Mouse (Mus musculus) heart, adult 8-10 months (tissue): Measurements from ENCODE around the gene Macf1. TPM values are rescaled to one million over a fixed set of nuclear protein-coding genes. Genes with fewer than 3 reads are reported as not detected.

ENCODE experiments used
- DNase-seq: peaks from one replicate; pipeline ENCODE4 v3.0.0; 2022; ENCODE audit warnings: low spot score
- total RNA-seq, 4 experiments: library from RNA; stranded (reverse); gene quantifications; 2 replicates each; pipeline ENCODE4 v1.2.4; 2022

The Macf1 gene
- 100 to 1,000 TPM; 223 to 243 (median 241) TPM for total RNA-seq

GRCm38 (mm10) chr4:123684260-123684659 lies at the start of gene Macf1:
Gene Macf1 (minus strand): TSS chr4:123684360.
- DNase-seq, result no peak

GRCm38 (mm10) chr4:123733532-123733931 lies 49.4 kb upstream of the Macf1 start:
- no peak for DNase-seq

- no peak for DNase-seq
Measured at GRCm38 (mm10) chr4:123732921-123733320, 48.8 kb upstream of the Macf1 start.

- no peak for DNase-seq
Measured at GRCm38 (mm10) chr4:123732163-123732910, 48.2 kb upstream of the Macf1 start.

DNA sequence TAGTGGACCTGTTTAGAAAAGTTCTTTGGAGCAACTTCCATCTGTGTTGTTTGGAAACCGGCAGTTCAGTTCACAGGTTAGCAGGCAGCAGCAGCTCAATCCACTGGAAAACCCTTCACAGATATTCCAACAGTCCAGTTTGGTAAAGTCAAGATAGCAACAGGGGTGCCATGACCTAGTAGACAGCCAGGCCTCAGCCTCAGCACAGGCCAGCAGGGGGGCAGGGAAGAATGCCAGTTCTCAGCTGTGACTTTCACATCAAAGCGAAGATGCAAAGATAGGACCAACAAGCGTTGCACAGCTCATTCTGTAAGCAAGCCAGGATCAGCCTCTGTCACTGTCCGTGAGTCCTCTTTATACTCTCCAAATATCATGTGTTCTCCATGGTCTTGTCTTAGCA lies 37.6 kb upstream of the Macf1 start:
- DNase-seq, result no peak

DNA sequence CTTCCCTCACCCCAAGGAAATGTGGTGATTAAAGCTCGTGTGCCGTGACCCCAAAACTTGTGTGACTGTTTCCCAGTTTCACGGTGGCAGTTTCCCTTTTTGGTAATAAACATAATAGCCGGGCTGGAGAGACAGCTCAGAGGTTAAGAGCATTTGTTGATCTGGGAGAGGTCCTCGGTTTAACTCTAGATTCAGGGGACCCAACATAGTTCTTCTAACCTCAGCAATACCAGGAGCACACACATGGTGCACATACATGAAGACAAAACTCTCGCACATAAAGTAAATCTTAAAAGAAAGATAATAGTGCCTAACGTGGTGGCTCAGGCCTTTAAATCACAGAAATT lies 34.2 kb upstream of the Macf1 start:
- DNase-seq, result no peak

DNA sequence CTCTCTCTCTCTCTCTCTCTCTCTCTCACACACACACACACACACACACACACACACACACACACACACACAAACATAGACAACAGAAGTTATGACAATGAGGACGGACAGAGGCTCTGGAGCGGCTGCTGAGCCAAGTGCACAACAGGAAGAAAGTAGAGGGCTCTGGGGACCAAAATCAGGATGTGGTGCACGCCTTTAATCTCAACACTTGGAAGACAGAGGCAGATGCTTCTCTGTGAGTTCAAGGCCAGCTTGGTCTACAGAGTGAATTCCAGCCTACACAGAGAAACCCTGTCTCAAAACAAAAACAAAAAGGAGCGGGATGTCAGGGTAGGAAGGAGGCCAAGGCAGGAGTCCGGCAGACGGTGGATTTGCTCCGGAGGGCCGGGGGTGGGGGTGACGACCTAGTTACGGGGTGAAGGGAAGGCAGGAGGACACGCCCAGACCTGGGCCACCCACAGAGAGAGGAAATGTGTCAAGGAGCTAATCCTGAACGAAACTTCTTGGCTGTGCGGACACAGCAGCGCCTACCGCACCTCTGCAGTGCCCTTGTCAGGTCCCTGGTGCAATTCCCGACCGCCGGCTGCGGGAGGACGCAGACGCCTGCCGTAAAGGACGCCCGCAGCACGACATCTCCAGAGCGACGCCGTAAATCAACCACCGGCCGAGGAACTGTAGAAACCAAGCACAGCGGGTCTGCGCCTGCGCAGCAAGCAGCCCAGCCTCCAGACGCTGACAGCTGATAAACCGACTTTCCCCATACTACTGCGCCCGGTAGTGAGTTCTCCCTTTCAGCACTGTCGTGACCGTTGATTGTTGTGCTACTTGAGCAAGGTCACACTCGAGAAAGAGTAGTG lies 33.6 kb upstream of the Macf1 start, which contains the start of gene Ndufs5:
TSS of gene Ndufs5 (minus strand) at position 629 of the 860 bp plus-strand sequence.
- peak; percentile 95 for DNase-seq

DNA sequence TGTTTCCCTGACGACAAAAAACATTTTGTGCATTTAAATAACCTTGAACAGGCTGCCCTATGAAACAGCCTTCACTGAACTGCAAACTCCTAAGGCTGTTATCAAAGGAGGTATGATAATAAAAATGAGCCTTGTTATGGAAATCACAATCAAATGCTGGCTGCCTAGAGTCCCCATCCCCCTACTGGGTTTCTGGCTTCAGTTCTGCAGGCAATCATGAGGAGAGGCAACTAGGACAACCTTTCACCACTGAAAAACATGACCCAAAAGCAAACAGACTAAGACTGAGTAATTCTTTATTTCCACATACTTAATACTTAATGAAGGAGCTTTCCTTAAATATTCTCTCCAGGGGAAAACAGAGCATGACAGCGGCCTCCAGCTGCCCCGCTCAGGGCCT lies 28.3 kb upstream of the Macf1 start:
- no peak for DNase-seq

GRCm38 (mm10) chr4:123707340-123707739 lies 23.2 kb upstream of the Macf1 start:
- no peak for DNase-seq

GRCm38 (mm10) chr4:123705340-123705739 lies 21.2 kb upstream of the Macf1 start:
- no peak for DNase-seq

DNA sequence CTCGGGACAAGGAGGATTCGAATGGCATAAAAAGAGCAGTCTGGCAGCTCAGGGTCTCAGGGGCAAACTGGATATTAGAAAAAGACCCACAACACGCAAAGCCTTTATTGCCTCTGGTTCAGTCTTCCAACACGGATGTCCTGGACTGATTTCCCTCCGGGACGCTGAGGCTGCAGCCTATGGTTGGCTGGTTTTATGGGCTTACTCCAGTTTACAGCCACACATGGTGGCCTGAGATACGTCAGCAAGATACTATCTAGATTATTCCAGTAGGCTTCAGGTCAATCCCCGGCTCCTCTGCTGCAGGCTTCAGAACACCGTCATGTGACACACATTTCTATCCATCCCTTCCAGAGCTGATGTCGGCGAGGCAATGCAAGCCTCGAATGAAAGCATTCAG lies 9.2 kb upstream of the Macf1 start:
- DNase-seq, result no peak

DNA sequence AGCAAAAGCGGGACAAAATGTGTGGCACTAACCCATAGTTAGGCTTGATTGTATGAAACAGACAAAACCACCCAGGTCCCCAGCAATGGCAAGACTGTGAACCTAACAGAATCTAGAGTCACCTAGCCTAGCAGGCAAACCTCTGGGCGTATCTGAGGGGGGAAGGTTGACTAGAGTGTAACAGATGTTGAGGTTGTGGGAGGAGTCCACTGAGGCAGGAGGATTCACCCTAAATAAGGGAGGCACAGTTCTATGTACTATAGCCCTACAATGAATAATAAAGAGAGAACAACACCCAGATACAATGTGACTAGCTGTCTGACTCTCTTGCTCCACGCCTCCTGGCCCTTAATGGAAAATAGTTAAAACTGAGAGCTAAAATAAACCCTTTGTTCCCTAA lies 7.9 kb upstream of the Macf1 start:
- no peak for DNase-seq

GRCm38 (mm10) chr4:123690311-123690710 lies 6.2 kb upstream of the Macf1 start:
- no peak for DNase-seq

DNA sequence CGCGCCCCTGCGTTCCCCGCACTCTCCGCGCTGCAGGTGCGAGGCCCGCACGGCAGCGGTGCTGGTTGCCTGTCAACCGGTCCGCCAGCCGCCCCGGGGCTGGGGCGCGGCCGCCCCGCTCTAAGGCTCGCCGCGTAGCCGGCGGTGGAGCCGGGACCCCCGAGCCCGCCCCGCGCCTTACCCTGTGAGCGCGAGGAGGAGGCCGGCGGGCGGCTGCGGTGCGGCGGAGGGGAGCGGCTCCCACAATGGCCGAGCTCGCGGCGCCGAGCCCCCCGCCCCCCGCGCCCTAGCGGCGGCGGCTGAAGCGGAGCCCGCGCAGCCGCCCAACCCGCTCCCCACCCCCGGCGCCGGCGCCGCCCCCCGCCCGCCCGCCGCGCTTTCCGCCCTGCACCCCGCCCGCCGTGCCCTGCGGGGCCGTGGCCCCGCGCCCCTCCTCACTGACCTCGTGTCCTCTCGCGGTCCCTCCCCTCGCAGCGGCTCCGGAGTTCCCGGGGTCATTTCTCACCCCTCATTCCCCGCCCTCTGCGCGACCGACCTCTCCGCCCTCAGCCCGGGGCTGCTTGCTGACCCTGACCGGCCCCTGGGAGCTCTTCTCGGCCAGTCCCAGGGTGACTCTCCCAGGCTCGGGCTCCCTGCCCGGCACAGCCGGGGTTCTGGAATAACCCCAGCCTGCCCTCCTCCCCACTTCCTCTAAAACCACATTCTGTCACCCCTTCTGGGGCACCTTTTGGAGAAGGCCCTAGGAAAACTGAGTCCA lies 3.0 kb upstream of the Macf1 start:
- no peak for DNase-seq

- no peak for DNase-seq
Measured at GRCm38 (mm10) chr4:123686368-123687024, 2.3 kb upstream of the Macf1 start.

DNA sequence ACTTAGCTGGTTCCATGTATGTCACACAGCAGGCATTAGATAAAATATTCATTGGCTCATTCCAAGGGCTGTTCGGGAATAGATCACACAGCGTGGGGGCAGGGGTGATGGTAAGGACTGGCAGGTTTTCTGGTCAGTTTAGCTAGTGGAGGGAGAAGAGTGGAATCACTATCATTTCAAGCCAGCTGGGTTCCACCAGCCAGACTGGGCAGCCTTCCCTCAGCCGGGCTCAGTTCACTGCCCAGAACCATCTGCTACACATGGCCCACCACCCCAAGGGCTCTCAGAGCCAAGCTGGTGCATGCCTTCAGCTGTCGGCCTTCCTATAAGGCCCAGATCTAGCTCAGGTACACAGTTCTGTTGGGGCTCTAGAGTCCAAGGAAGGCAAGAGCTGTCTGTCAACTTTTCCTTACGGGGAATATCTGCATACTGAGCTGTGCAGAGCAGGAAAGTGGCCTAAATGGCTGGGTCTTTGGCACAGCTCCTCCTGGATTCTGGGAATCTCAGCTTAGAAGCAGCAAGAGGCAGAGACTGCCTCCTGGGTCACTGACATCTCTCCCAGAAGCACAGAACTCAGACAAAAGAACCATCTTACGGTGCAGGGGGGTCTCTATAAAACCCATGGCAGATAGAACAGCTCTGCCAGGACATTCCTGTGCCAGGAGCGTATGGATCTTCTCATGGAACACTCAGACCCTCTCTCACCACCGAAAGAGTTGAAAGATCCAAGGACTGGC lies 1.5 kb upstream of the Macf1 start:
- no peak for DNase-seq

GRCm38 (mm10) chr4:123685046-123685445 lies 886 bp upstream of the Macf1 start:
- no peak for DNase-seq

- no peak for DNase-seq
Measured at GRCm38 (mm10) chr4:123682291-123682690, 1.9 kb downstream of the Macf1 start.

- DNase-seq, result no peak
Measured at GRCm38 (mm10) chr4:123680962-123681361, 3.2 kb downstream of the Macf1 start.

DNA sequence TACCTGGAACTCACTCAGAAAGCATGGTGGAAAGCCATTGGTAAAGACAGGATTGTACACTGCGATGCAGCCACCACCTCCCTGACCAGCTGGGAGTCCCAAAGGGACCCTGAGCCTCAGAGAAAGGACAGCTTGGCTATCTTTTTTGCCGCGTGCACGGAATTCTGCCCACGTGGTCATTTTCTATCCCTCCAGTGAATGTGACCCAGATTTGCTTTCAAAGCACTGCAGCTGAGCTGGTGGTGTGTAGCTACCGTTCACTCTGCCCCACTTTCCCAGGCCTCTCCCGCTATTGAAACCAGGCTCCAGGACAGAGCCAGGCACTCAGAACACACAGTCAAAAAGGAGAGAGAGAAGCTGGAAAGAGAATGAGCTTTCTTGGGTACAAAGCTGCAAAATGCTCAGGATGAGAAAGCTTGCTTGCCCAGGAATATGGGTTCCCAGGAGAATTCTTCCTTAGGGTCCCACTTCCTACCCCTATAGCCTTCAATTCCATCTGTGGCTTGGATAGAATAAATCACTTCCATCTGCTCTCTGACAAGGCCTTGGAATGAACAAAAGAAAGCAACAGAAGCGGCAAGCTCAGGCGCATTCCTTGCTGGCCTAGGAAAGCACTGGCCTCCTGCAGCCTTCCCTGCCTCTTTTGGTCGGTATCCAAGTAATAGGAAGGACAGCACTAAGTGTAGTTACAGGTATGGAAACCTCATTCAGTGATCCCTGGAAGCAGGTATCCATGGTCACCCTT lies 6.9 kb downstream of the Macf1 start:
- DNase-seq, result no peak
